Mouse (Mus musculus): ENCODE data around the gene Ckm. TPM values are rescaled to one million over a fixed set of nuclear protein-coding genes. Genes with fewer than 3 reads are reported as not detected.

Ckm gene
- polyA plus RNA-seq (2012; fragmentation: generic; extraction: Trizol): 1,561 TPM

- Histone ChIP-seq H3K36me3 (ENCODE audit: control insufficient read depth, insufficient read depth) (no peaks in the 10 kb centered on the region), H3ac (ENCODE audit: control insufficient read depth, insufficient read length) (no peak within 1 kb of the TSS), H3K4me3 (no peak within 1 kb of the TSS), H3K4me2 (ENCODE audit: low read depth) (peak within 1 kb of the TSS; percentile 62), H3K27me3 (ENCODE audit: control insufficient read depth, insufficient read depth, insufficient read length) (peaks cover 17% of the 10 kb centered on the region), H3K79me2 (ENCODE audit: control insufficient read depth, insufficient read depth) (no peaks in the 10 kb centered on the region)
- TF ChIP-seq TCF3 (IDR thresholded peaks at IDR 0.05; ENCODE audit: insufficient read length, low read depth) (no peak), POLR2AphosphoS2 (IDR thresholded peaks at IDR 0.05; ENCODE audit: insufficient read length, low read depth) (no peak), CEBPB (IDR thresholded peaks at IDR 0.05; ENCODE audit: insufficient read depth, poor library complexity, severe bottlenecking) (no peak), MYOG (IDR thresholded peaks at IDR 0.05; ENCODE audit: control insufficient read depth in 1 of 3, insufficient read depth in 1 of 3, insufficient read length in 2 of 3, low read depth in 2 of 3) (no peak), MAX (IDR thresholded peaks at IDR 0.05; ENCODE audit: low read depth) (no peak), REST (IDR thresholded peaks at IDR 0.05; ENCODE audit: insufficient read depth, insufficient read length) (no peak), MYOD1 (IDR thresholded peaks at IDR 0.05; ENCODE audit: control insufficient read depth in 1 of 3, insufficient read length in 2 of 3, low read depth in 2 of 3) (no peak), E2F4 (IDR thresholded peaks at IDR 0.05; ENCODE audit: insufficient read depth) (no peak), SRF (IDR thresholded peaks at IDR 0.05; ENCODE audit: control insufficient read depth, insufficient read length, low read depth) (no peak), POLR2A (IDR thresholded peaks at IDR 0.05; ENCODE audit: insufficient read length, low read depth) (no peak), USF1 (IDR thresholded peaks at IDR 0.05; ENCODE audit: low read depth) (no peak), TCF12 (IDR thresholded peaks at IDR 0.05; ENCODE audit: insufficient read depth, poor library complexity, severe bottlenecking) (no peak)
Measured at GRCm38 (mm10) chr7:19404476-19404875, at the start of gene Ckm. Gene Ckm, plus strand, starts transcription at chr7:19404776.

GRCm38 (mm10) chr7:19354991-19355390 lies 49.6 kb upstream of the Ckm start:
- Histone ChIP-seq H3K4me2 (ENCODE audit: low read depth) (no peak overlapping the region), H3K4me3 (no peak overlapping the region), H3K27me3 (ENCODE audit: control insufficient read depth, insufficient read depth, insufficient read length) (no peaks in the 10 kb centered on the region), H3ac (ENCODE audit: control insufficient read depth, insufficient read length) (no peak overlapping the region), H3K79me2 (ENCODE audit: control insufficient read depth, insufficient read depth) (peaks cover 10% of the 10 kb centered on the region), H3K36me3 (ENCODE audit: control insufficient read depth, insufficient read depth) (no peaks in the 10 kb centered on the region)
- no peak for TF ChIP-seq POLR2A (IDR thresholded peaks at IDR 0.05; ENCODE audit: insufficient read length, low read depth)
- TF ChIP-seq CEBPB (IDR thresholded peaks at IDR 0.05; ENCODE audit: insufficient read depth, poor library complexity, severe bottlenecking): no peak
- TF ChIP-seq E2F4 (IDR thresholded peaks at IDR 0.05; ENCODE audit: insufficient read depth): no peak
- no peak for TF ChIP-seq MAX (IDR thresholded peaks at IDR 0.05; ENCODE audit: low read depth)
- TF ChIP-seq TCF12 (IDR thresholded peaks at IDR 0.05; ENCODE audit: insufficient read depth, poor library complexity, severe bottlenecking): no peak
- TF ChIP-seq REST (IDR thresholded peaks at IDR 0.05; ENCODE audit: insufficient read depth, insufficient read length): no peak
- no peak for TF ChIP-seq POLR2AphosphoS2 (IDR thresholded peaks at IDR 0.05; ENCODE audit: insufficient read length, low read depth)
- TF ChIP-seq TCF3 (IDR thresholded peaks at IDR 0.05; ENCODE audit: insufficient read length, low read depth): no peak
- no peak for TF ChIP-seq MYOD1 (IDR thresholded peaks at IDR 0.05; ENCODE audit: control insufficient read depth in 1 of 3, insufficient read length in 2 of 3, low read depth in 2 of 3)
- TF ChIP-seq MYOG (IDR thresholded peaks at IDR 0.05; ENCODE audit: control insufficient read depth in 1 of 3, insufficient read depth in 1 of 3, insufficient read length in 2 of 3, low read depth in 2 of 3): no peak
- no peak for TF ChIP-seq SRF (IDR thresholded peaks at IDR 0.05; ENCODE audit: control insufficient read depth, insufficient read length, low read depth)
- no peak for TF ChIP-seq USF1 (IDR thresholded peaks at IDR 0.05; ENCODE audit: low read depth)

GRCm38 (mm10) chr7:19356311-19356710 lies 48.3 kb upstream of the Ckm start:
- Histone ChIP-seq H3K36me3 (ENCODE audit: control insufficient read depth, insufficient read depth) (no peaks in the 10 kb centered on the region), H3K4me3 (no peak overlapping the region), H3ac (ENCODE audit: control insufficient read depth, insufficient read length) (no peak overlapping the region), H3K27me3 (ENCODE audit: control insufficient read depth, insufficient read depth, insufficient read length) (no peaks in the 10 kb centered on the region), H3K79me2 (ENCODE audit: control insufficient read depth, insufficient read depth) (peaks cover 12% of the 10 kb centered on the region), H3K4me2 (ENCODE audit: low read depth) (no peak overlapping the region)
- TF ChIP-seq USF1 (IDR thresholded peaks at IDR 0.05; ENCODE audit: low read depth) (no peak), MAX (IDR thresholded peaks at IDR 0.05; ENCODE audit: low read depth) (no peak), REST (IDR thresholded peaks at IDR 0.05; ENCODE audit: insufficient read depth, insufficient read length) (no peak), POLR2A (IDR thresholded peaks at IDR 0.05; ENCODE audit: insufficient read length, low read depth) (no peak), POLR2AphosphoS2 (IDR thresholded peaks at IDR 0.05; ENCODE audit: insufficient read length, low read depth) (no peak), SRF (IDR thresholded peaks at IDR 0.05; ENCODE audit: control insufficient read depth, insufficient read length, low read depth) (no peak), TCF12 (IDR thresholded peaks at IDR 0.05; ENCODE audit: insufficient read depth, poor library complexity, severe bottlenecking) (no peak), CEBPB (IDR thresholded peaks at IDR 0.05; ENCODE audit: insufficient read depth, poor library complexity, severe bottlenecking) (no peak), MYOD1 (IDR thresholded peaks at IDR 0.05; ENCODE audit: control insufficient read depth in 1 of 3, insufficient read length in 2 of 3, low read depth in 2 of 3) (no peak), E2F4 (IDR thresholded peaks at IDR 0.05; ENCODE audit: insufficient read depth) (no peak), MYOG (IDR thresholded peaks at IDR 0.05; ENCODE audit: control insufficient read depth in 1 of 3, insufficient read depth in 1 of 3, insufficient read length in 2 of 3, low read depth in 2 of 3) (no peak), TCF3 (IDR thresholded peaks at IDR 0.05; ENCODE audit: insufficient read length, low read depth) (no peak)

- H3ac ChIP-seq (ENCODE audit: control insufficient read depth, insufficient read length): peak overlapping the region; percentile 34
- peak overlapping the region; percentile 98 for H3K4me2 ChIP-seq (ENCODE audit: low read depth)
- peaks cover 26% of the 10 kb centered on the region for H3K79me2 ChIP-seq (ENCODE audit: control insufficient read depth, insufficient read depth)
- no peaks in the 10 kb centered on the region for H3K36me3 ChIP-seq (ENCODE audit: control insufficient read depth, insufficient read depth)
- H3K4me3 ChIP-seq: peak overlapping the region; percentile 90
- H3K27me3 ChIP-seq (ENCODE audit: control insufficient read depth, insufficient read depth, insufficient read length): no peaks in the 10 kb centered on the region
- TF ChIP-seq USF1 (IDR thresholded peaks at IDR 0.05; ENCODE audit: low read depth): no peak
Measured at GRCm38 (mm10) chr7:19357381-19358375, 46.9 kb upstream of the Ckm start.

All from myocyte (in vitro differentiated cells).